Mouse (Mus musculus) retina, postnatal 7 days (tissue): Measurements from ENCODE around the gene Kat8.
"Not testable (repeated sequence)": the region's sequence is repeated elsewhere in the genome, so short reads cannot be mapped to it uniquely, and the experiment has no call there.

Experiments used
- DNase-seq: peaks from one replicate; pipeline ENCODE4 v3.0.0-alpha.2; 2012; ENCODE audit warnings: low read depth, low spot score

Gene Kat8

DNA sequence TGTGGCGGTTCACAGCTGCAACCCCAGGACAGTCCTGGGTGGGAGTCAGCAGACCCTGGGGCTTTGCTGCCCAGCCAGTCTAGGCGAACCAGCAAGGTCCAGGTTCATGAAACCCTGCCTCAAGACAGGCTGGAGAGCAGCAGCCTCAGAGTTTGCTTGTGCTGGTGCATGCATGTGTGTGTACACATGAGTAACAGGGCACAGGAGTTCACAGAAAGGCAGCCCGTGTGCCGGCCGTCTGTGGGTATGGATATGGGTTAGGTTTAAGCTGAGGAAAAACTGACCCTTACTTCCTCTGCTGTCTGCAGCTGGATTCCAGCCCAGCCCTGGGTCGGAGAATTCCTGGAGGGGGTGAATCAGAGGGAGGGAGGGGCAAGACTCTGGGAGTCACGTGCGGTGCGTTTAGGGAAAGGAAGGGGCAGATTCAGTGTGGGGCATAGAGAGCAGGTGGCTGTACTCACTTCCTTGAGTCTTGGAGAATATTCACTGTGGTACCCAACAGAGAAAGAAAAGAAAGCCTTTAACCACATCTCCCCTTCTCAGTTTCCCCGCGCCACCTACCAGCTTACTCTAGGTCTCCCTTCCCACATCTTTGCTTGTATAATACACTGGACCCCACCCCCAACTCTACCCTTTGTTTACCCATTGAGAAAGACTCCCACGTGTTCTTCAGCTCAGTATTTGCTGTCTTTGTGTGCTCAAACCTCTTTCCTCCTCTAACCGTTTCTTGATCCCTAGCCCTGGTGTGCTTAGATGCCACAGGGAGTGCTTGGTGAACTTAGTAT, 19.2 kb downstream of the Kat8 start:
- DNase-seq = no peak

GRCm38 (mm10) chr7:127932273-127933031, 20.1 kb downstream of the Kat8 start:
- no peak for DNase-seq

DNA sequence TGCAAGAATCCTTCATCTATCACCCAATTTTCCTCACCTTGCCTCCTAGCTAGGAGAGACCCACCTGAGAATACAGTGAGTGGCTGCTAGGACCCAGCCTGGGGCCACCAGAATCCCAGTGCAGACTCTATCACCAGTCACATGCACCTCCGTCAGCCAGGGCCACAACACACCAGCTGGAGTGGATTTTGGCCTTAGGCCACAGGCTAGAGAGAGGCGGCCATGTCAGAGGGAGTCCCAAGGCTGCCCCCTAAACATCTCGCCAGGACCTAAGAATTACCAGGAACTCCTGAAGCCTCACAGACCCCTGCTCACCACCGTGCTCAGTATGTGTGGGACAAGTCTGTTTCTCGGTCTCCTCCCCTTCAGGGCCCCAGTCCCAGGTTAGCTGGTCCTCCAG, 21.8 kb downstream of the Kat8 start:
- no peak for DNase-seq

DNA sequence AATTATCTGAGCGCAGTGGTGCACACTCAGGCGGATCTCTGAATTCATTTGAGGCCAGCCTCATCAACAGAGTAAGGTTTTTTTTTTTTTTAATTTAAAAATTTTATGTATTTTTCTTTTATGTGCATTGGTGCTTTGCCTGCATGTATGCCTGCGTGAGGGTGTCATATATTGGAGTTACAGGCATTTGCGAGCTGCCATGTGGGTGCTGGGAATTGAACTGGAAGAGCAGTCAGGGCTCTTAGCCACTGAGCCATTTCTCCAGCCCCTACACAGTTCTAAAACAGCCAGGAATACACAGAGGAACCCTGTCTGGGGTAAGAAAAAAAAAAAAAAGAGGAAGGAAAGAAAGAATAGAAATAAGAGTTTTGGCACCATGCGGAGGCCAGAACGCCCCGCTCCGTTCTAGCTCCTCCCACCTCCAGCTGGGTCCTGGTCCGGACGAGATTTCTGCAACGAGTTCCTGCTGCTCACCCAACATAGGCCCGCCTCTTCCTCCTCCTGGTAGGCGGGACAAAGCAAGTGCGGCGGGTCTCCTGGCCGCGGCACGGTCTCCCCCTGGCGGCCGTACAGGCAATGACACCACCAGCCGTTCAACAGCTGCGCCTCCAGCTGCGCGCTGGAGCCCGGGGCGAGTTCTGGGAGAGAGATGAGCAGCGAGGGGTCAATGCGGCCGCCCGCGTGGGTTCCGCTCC, 22.9 kb downstream of the Kat8 start:
- DNase-seq = peak; percentile 89

- DNase-seq = no peak
These were observed 23.4 kb downstream of the Kat8 start for GRCm38 (mm10) chr7:127935748-127936159.

- no peak for DNase-seq
These were observed 24.0 kb downstream of the Kat8 start for GRCm38 (mm10) chr7:127936216-127936884.

GRCm38 (mm10) chr7:127942097-127942496, 29.8 kb downstream of the Kat8 start:
- DNase-seq = not testable (repeated sequence)

DNA sequence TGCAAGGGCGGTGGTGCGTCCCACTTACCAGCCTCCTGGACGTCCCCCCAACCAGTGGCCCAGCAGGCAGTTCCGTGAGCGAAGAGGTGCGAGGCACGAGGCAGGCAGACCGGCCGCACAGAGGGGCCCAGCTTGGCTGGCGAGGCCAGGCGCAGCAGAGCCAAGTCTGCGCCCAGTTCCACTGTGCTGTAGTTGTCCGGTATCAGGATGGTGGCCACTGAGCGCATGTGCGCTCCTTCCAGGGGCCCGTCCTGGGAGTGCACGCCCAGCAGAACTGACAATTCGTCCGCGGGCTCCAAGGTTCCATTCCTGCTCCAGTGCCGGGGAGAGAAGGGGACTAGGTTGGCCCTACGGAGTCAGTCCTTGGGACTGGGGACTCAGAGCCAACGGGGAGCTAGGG, 32.3 kb downstream of the Kat8 start:
- no peak for DNase-seq

DNA sequence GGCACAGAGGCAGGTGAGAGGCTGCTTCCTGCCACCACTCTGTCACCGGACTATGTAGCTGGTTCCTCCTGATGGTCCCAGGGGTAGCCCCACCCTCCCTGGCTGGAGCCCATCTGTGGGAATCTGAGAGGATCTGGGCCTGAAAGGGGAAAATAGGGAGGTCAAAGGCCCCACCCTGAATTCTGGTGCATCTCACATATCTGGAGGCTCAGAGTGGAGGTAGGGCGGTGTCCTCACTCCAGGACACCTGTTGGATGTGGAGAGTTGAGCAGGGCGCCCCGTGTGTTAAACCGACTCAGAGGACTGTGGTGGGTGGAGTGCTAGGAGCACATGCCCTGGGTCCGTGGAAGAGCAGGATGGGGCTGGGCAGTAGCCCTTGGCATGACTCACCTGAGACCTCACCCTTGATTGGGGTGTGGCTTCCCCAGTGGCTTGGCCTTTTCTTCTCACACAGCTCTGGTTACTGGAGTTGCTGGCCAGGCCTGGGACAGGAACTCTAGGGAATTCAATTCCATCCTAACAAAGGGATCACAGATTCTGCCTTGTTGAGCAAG, 34.2 kb downstream of the Kat8 start, which contains the start of gene Prss36:
Gene Prss36, minus strand, starts transcription at position 256 of the 554 bp plus-strand sequence.
- no peak for DNase-seq

DNA sequence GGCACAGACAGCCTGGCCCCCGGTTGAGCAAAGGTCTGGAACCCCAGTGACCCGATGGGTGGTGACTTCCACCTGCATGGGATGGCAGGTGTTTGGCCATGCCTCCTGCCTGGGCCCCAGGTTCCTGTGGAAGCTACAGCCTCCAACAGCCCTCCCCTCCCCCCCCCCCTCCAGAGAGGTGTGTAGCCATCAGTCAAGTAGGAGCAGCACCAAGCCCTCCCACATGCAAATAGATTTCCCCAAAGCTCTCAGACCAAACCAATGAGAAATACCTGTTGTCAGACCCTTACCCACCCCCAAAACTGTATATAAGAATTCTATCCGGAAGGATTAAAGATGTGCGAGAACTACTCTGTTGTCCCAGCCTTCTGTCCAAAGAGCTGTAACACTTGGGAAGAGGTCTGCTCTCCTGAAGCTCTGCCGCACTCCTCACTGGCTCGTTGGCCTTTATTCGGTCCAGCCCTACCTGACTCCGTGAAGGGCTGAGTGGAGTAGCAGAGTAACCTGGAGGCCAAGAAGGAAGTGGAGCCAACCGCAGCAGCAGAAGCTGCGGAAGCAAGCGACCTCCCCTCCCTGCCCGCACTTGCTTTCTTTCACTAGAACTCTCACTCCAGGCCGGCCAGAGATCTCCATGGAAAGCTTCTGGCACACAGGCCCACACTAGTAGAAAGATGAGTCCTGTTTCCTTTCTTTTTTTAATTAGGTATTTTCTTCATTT, 40.7 kb downstream of the Kat8 start:
- no peak for DNase-seq

- DNase-seq = no peak
These were observed 47.0 kb downstream of the Kat8 start for GRCm38 (mm10) chr7:127959364-127959763.

GRCm38 (mm10) chr7:127966371-127966918, 54.1 kb downstream of the Kat8 start:
- DNase-seq = peak; percentile 6

DNA sequence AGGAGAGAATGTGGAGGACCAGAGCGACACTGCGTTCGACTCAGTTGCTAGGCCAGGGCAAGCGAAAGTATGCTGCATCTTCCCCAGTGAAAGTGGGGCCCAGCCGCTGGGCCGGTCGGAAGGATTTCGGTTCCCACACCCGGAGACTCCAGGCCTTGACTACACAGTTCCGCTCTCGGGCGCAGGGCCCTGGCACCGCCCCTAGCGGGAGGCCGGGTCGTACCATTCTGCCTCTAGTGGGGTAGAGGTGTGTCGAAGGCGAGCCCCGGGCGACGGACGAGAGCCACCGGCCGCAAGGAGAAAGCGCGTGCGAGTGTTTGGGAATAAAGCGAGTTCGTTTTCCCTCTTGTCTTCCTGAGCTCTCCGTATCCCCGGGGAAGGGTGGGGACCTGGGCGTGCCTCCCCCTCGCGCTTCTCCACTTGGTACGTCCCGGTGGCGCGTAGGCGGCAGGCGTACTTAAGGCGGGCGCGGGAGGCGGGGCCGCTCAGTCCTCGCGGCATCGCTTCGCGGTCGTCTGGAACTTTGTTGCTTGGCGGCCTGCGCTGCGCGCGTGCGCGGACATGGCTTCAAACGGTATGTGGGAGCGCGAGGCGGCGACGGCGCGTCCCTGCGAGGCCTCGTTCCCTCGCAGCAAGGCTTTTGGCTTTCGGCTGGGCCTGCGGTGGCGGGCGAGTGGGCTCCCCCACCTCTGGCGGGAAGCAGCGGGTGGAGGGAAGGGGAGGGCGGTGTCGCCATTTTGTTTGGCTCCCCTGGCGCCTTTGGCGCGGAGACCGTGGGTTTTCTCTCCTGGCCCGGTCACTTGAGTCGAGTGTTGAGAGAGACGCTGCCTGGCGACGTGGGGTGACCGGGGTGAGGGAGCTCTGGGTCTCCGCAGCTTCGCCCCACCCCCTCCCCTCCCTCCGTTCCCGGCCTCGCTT, 54.9 kb downstream of the Kat8 start, which contains the start of gene Fus:
Gene Fus, plus strand, starts transcription at position 454 of the 918 bp plus-strand sequence.
- peak; percentile 91 for DNase-seq

- DNase-seq = peak; percentile 70
These were observed 55.9 kb downstream of the Kat8 start for GRCm38 (mm10) chr7:127967922-127968828.

- no peak for DNase-seq
These were observed 62.2 kb downstream of the Kat8 start for GRCm38 (mm10) chr7:127974413-127974930.
